Mouse (Mus musculus): ENCODE measurements around the gene Alg6. TPM values are rescaled to one million over a fixed set of nuclear protein-coding genes. Genes with fewer than 3 reads are reported as not detected.

The Alg6 gene
- polyA plus RNA-seq (2014; fragmentation: Illumina TruSeq; extraction: RNeasy Lipid Tissue Mini Kit (QIAGEN cat#74804); ENCODE audit: insufficient read depth, low read depth, low replicate concordance) = 4.1 TPM

GRCm38 (mm10) chr4:99714904-99715782 is at the start of gene Alg6:
Gene Alg6 (plus strand): TSS chr4:99715664.

Other genes with a start within 250 kb of the Alg6 start
- not detected for gene Foxd3, start 59.4 kb upstream of the Alg6 start, polyA plus RNA-seq (2014; fragmentation: Illumina TruSeq; extraction: RNeasy Lipid Tissue Mini Kit (QIAGEN cat#74804); ENCODE audit: insufficient read depth, low read depth, low replicate concordance)
- gene Efcab7, start 113.5 kb downstream of the Alg6 start, polyA plus RNA-seq (2014; fragmentation: Illumina TruSeq; extraction: RNeasy Lipid Tissue Mini Kit (QIAGEN cat#74804); ENCODE audit: insufficient read depth, low read depth, low replicate concordance) = 4.8 TPM
- gene Pgm1, start 213.8 kb downstream of the Alg6 start, polyA plus RNA-seq (2014; fragmentation: Illumina TruSeq; extraction: RNeasy Lipid Tissue Mini Kit (QIAGEN cat#74804); ENCODE audit: insufficient read depth, low read depth, low replicate concordance) = 23.7 TPM
- gene Itgb3bp, start 214.1 kb downstream of the Alg6 start, polyA plus RNA-seq (2014; fragmentation: Illumina TruSeq; extraction: RNeasy Lipid Tissue Mini Kit (QIAGEN cat#74804); ENCODE audit: insufficient read depth, low read depth, low replicate concordance) = 7.2 TPM